Mouse (Mus musculus) right cerebral cortex, postnatal 10 days (tissue): ENCODE data around the gene Pp2d1.
"Not testable (repeated sequence)": the region's sequence is repeated elsewhere in the genome, so short reads cannot be mapped to it uniquely, and the experiment has no call there.

Experiments
- DNase-seq, 2 experiments: peaks; one replicate each; pipeline ENCODE4 v3.0.0; 2021; ENCODE audit warnings: low spot score in 2 of 2

The Pp2d1 gene

GRCm38 (mm10) chr17:53539351-53539750 is at the start of gene Pp2d1:
Pp2d1 (minus strand) TSS chr17:53539451.
- DNase-seq, result not testable (repeated sequence)

- no peak for DNase-seq
Observed at GRCm38 (mm10) chr17:53588097-53588855, 49.0 kb upstream of the Pp2d1 start.

GRCm38 (mm10) chr17:53587074-53587851 is 48.0 kb upstream of the Pp2d1 start:
- DNase-seq, result peak; percentile 77 to 91

- no peak for DNase-seq
Observed at GRCm38 (mm10) chr17:53583846-53584579, 44.8 kb upstream of the Pp2d1 start.

GRCm38 (mm10) chr17:53582805-53583204 is 43.6 kb upstream of the Pp2d1 start:
- DNase-seq, result no peak

GRCm38 (mm10) chr17:53582026-53582585 is 42.9 kb upstream of the Pp2d1 start:
- DNase-seq, result no peak

- no peak for DNase-seq
Observed at GRCm38 (mm10) chr17:53580237-53580636, 41.0 kb upstream of the Pp2d1 start.

GRCm38 (mm10) chr17:53579612-53580011 is 40.4 kb upstream of the Pp2d1 start:
- DNase-seq, result no peak

GRCm38 (mm10) chr17:53578776-53579175 is 39.5 kb upstream of the Pp2d1 start:
- peak in 1 of 2 experiments; percentile 38 for DNase-seq

GRCm38 (mm10) chr17:53578249-53578648 is 39.0 kb upstream of the Pp2d1 start:
- DNase-seq, result no peak

- DNase-seq, result no peak
Observed at GRCm38 (mm10) chr17:53577754-53578153, 38.5 kb upstream of the Pp2d1 start.

- DNase-seq, result no peak
Observed at GRCm38 (mm10) chr17:53577151-53577550, 37.9 kb upstream of the Pp2d1 start.

GRCm38 (mm10) chr17:53573019-53573556 is 33.8 kb upstream of the Pp2d1 start:
- no peak for DNase-seq

- not testable (repeated sequence) for DNase-seq
Observed at GRCm38 (mm10) chr17:53570932-53571331, 31.7 kb upstream of the Pp2d1 start.

- DNase-seq, result no peak
Observed at GRCm38 (mm10) chr17:53570361-53570875, 31.2 kb upstream of the Pp2d1 start.

GRCm38 (mm10) chr17:53569829-53570228 is 30.6 kb upstream of the Pp2d1 start:
- DNase-seq, result peak; percentile 60 to 66

GRCm38 (mm10) chr17:53568734-53569386 is 29.6 kb upstream of the Pp2d1 start:
- DNase-seq, result no peak

GRCm38 (mm10) chr17:53568118-53568517 is 28.9 kb upstream of the Pp2d1 start:
- DNase-seq, result peak; percentile 68 to 75

- peak; percentile 44 to 51 for DNase-seq
Observed at GRCm38 (mm10) chr17:53567346-53568101, 28.3 kb upstream of the Pp2d1 start.

- peak; percentile 67 to 70 for DNase-seq
Observed at GRCm38 (mm10) chr17:53566919-53567345, 27.7 kb upstream of the Pp2d1 start.
